10 mouse cellular contexts compared by ENCODE assay signal in genomic region chr12:85175087-85175675, GRCm38 (mm10). TPM values are rescaled to one million over a fixed set of nuclear protein-coding genes. Genes with fewer than 3 reads are reported as not detected.
DNase-seq lines count a peak whose midpoint lies in the region; ATAC-seq and TF ChIP-seq lines count a peak whose summit lies in the region.
"Had no signal": no experiment of that assay in that cellular context is flagged by ENCODE, and none has a peak within 500 bp of the region (broad histone marks: within the 10 kb centered on the region; RNA-seq: fewer than 3 reads in every experiment).

No protein-coding gene starts in this region.

- peak; percentile 65 for DNase-seq in left cerebral cortex, postnatal 4 days
- no peak for DNase-seq in left cerebral cortex, adult 9 months (ENCODE audit: low spot score in 2 of 2)
- no peak for DNase-seq in urinary bladder, postnatal 4 days (ENCODE audit: low spot score in 2 of 2)
- no peak for DNase-seq in ovary, postnatal 14 days (ENCODE audit: low spot score)
- no peak for DNase-seq in thymus, adult 18-20 months

- peaks cover 13% of the 10 kb centered on the region; the same call in 1 of the 2 replicates for H3K27me3 ChIP-seq in forebrain, embryonic 13.5 days
- H3K27me3 ChIP-seq in intestine, postnatal 0 days (replicated peaks; ENCODE audit: control insufficient read depth, insufficient read depth, low read length) = 0 out of 2 replicates have a peak, but pooled peaks cover 6% of the 10 kb centered on the region

- H3K9me3 ChIP-seq in forebrain, embryonic 13.5 days (replicated peaks) = no peaks in the 10 kb centered on the region
- H3K9me3 ChIP-seq in intestine, postnatal 0 days (ENCODE audit: control insufficient read depth) = no peaks in the 10 kb centered on the region

- peak overlapping the region; percentile 58 for H3K9ac ChIP-seq in forebrain, embryonic 13.5 days
- H3K9ac ChIP-seq in intestine, postnatal 0 days (ENCODE audit: low read depth, low read length) = 0 out of 2 replicates have a peak overlapping the region, but pooled peaks have one; percentile 17

- H3K27ac ChIP-seq in forebrain, embryonic 13.5 days = peak overlapping the region; percentile 73
- H3K27ac ChIP-seq in intestine, postnatal 0 days (ENCODE audit: low read depth, low read length) = no peak overlapping the region
- H3K27ac ChIP-seq in olfactory bulb, adult 2 months (ENCODE audit: insufficient read depth, low read depth, low read length) = no peak overlapping the region
- H3K27ac ChIP-seq: macrophage had no signal

- intact Hi-C loops in left cerebral cortex, postnatal 4 days (cut with DNase I) = no loop called here

- peaks cover 43% of the 10 kb centered on the region for H3K4me1 ChIP-seq in forebrain, embryonic 13.5 days
- no peaks in the 10 kb centered on the region for H3K4me1 ChIP-seq in intestine, postnatal 0 days (replicated peaks; ENCODE audit: control insufficient read depth, insufficient read depth, low read length)
- peaks cover 30% of the 10 kb centered on the region for H3K4me1 ChIP-seq in olfactory bulb, adult 2 months (ENCODE audit: control insufficient read depth, insufficient read depth, low read length)

- no peak for ATAC-seq in forebrain, embryonic 13.5 days
- no peak for ATAC-seq in intestine, postnatal 0 days

- no peak for TF ChIP-seq CTCF in intestine, postnatal 0 days (IDR thresholded peaks at IDR 0.05; ENCODE audit: low read depth)
- no peak for TF ChIP-seq CTCF in olfactory bulb, adult 2 months (IDR thresholded peaks at IDR 0.05; ENCODE audit: insufficient read depth, low read depth, low read length)

- H3K36me3 ChIP-seq in forebrain, embryonic 13.5 days (ENCODE audit: poor library complexity, severe bottlenecking) = no peaks in the 10 kb centered on the region
- no peaks in the 10 kb centered on the region for H3K36me3 ChIP-seq in intestine, postnatal 0 days (ENCODE audit: control insufficient read depth, insufficient read depth)

- peak overlapping the region; percentile 64 for H3K4me2 ChIP-seq in forebrain, embryonic 13.5 days
- H3K4me2 ChIP-seq in intestine, postnatal 0 days (replicated peaks; ENCODE audit: low read depth) = peak overlapping the region; percentile 82

- peak overlapping the region; percentile 33 for H3K4me3 ChIP-seq in forebrain, embryonic 13.5 days
- no peak overlapping the region for H3K4me3 ChIP-seq in intestine, postnatal 0 days (ENCODE audit: low read depth, low read length)
- peak overlapping the region; percentile 9; the same call in 1 of the 2 replicates for H3K4me3 ChIP-seq in olfactory bulb, adult 2 months (ENCODE audit: insufficient read depth, low read depth, low read length)

- no peak for TF ChIP-seq POLR2A in olfactory bulb, adult 2 months (IDR thresholded peaks at IDR 0.05; ENCODE audit: insufficient read depth, low read depth, low read length)

- WGBS in forebrain, embryonic 13.5 days = 42% methylated on average over 16 of the region's 16 CpGs
- 56% methylated on average over 16 of the region's 16 CpGs for WGBS in intestine, postnatal 0 days
- 70% methylated on average over 16 of the region's 16 CpGs for WGBS in olfactory bulb, adult 2 months

RNA-seq across cellular contexts. Expression of gene Pgf, which starts 2.4 kb away (rescaled TPM):
- 1 to 10 TPM; 5.1 to 6.4 TPM for total RNA-seq in left cerebral cortex, postnatal 4 days (2021)
- 7.0 and 8.3 TPM in 2 replicates for polyA plus RNA-seq in forebrain, embryonic 13.5 days (2015; fragmentation: Nextera tagmentation; extraction: Ambion mirVana)
- 3.9 and 4.2 TPM in 2 replicates for polyA plus RNA-seq in intestine, postnatal 0 days (2015; fragmentation: Nextera tagmentation; extraction: Ambion mirVana)
- polyA plus RNA-seq in olfactory bulb, adult 2 months (2012; ENCODE audit: insufficient read depth, insufficient read length, low replicate concordance, missing spikeins) = not detected in 2 replicates

RNA-seq across cellular contexts. Expression of gene Rps6kl1, which starts 24.1 kb away (rescaled TPM):
- total RNA-seq in left cerebral cortex, postnatal 4 days (2021) = 10 to 100 TPM; 41.2 to 44.1 TPM
- 8.6 and 12.2 TPM in 2 replicates for polyA plus RNA-seq in forebrain, embryonic 13.5 days (2015; fragmentation: Nextera tagmentation; extraction: Ambion mirVana)
- polyA plus RNA-seq in intestine, postnatal 0 days (2015; fragmentation: Nextera tagmentation; extraction: Ambion mirVana) = 1.3 and 1.9 TPM in 2 replicates
- polyA plus RNA-seq in olfactory bulb, adult 2 months (2012; ENCODE audit: insufficient read depth, insufficient read length, low replicate concordance, missing spikeins) = not detected in 2 replicates
- total RNA-seq: hematopoietic stem cell, adult 5-6 weeks had no signal
- polyA plus RNA-seq: macrophage had no signal

RNA-seq across cellular contexts. Expression of gene Eif2b2, which starts 44.1 kb away (rescaled TPM):
- 10 to 100 TPM; 63.5 to 67.2 TPM for total RNA-seq in left cerebral cortex, postnatal 4 days (2021)
- 93.1 and 100 TPM in 2 replicates for polyA plus RNA-seq in forebrain, embryonic 13.5 days (2015; fragmentation: Nextera tagmentation; extraction: Ambion mirVana)
- 44.5 and 44.9 TPM in 2 replicates for polyA plus RNA-seq in intestine, postnatal 0 days (2015; fragmentation: Nextera tagmentation; extraction: Ambion mirVana)
- polyA plus RNA-seq in olfactory bulb, adult 2 months (2012; ENCODE audit: insufficient read depth, insufficient read length, low replicate concordance, missing spikeins) = not detected in 2 replicates
